Mouse (Mus musculus) intestine, embryonic 15.5 days (tissue): Measurements from ENCODE around the gene Sertm1. TPM values are rescaled to one million over a fixed set of nuclear protein-coding genes. Genes with fewer than 3 reads are reported as not detected.

Experiments used
- polyA plus RNA-seq: library from polyadenylated mRNA; unstranded; fragments of >200 nt; fragmentation: Nextera tagmentation; extraction: Ambion mirVana; gene quantifications from 2 replicates; pipeline ENCODE4 v1.2.1, GENCODE M21; 2015

The Sertm1 gene
- polyA plus RNA-seq, 1 experiment from 2014 or later: 0.20 TPM

Other genes with a start within 250 kb of the Sertm1 start
- 76.8 and 84.1 TPM in 2 replicates for gene Supt20, start 223.1 kb downstream of the Sertm1 start, polyA plus RNA-seq
- 0.28 TPM in 1 of 2 replicates, not detected in the other for gene Gm21958, start 201.5 kb downstream of the Sertm1 start, polyA plus RNA-seq
- 100 and 110 TPM in 2 replicates for gene Exosc8, start 180.5 kb downstream of the Sertm1 start, polyA plus RNA-seq
- 62.6 and 66.0 TPM in 2 replicates for gene Alg5, start 180.3 kb downstream of the Sertm1 start, polyA plus RNA-seq
- 1.5 and 1.6 TPM in 2 replicates for gene Smad9, start 160.3 kb downstream of the Sertm1 start, polyA plus RNA-seq
- 30.0 and 33.9 TPM in 2 replicates for gene Rfxap, start 108.1 kb downstream of the Sertm1 start, polyA plus RNA-seq
- 1.3 and 1.6 TPM in 2 replicates for gene Ccna1, start 139.6 kb upstream of the Sertm1 start, polyA plus RNA-seq
- gene Spg20, start 196.2 kb upstream of the Sertm1 start, polyA plus RNA-seq: 32.8 and 37.4 TPM in 2 replicates
- gene Ccdc169, start 221.5 kb upstream of the Sertm1 start, polyA plus RNA-seq: 0.05 TPM in 1 of 2 replicates, not detected in the other